Mouse (Mus musculus) kidney, adult 2 months (tissue): ENCODE data around the gene Noa1.

Experiments used
- CTCF ChIP-seq: fragments of 200-500 bp; conservative IDR thresholded peaks from 2 replicates; pipeline ENCODE4 v1.5.1; 2011; ENCODE audit warnings: low read depth, mild to moderate bottlenecking, control low read depth, low read length, moderate library complexity, mixed read lengths; ENCODE audit not compliant: insufficient read depth, insufficient read length
- POLR2A ChIP-seq: fragments of 200-500 bp; IDR thresholded peaks from one replicate; pipeline ENCODE4 v1.6.1; 2011; ENCODE audit warnings: low read depth, low read length, control low read depth

DNA sequence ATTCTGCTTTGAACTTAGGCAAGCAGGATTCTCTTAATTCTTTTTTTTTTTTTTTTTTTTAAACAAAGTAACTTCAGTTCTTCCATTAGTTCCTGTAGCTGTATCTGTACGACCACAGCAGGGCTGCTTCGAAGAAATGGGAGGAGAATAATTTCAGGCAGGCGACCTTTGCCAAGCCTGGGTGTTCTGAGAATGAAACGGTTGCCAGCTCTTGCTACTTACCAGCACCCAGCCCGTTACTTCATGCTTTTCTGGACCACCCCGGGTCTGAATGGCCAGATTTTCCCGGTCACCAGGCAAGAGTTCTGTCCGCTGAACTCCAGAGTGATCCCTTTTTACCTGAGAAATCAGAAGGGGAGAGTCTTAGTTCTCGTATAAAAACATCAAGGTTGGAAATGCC is 41.8 kb upstream of the Noa1 start:
- TF ChIP-seq POLR2A (no peak), CTCF (no peak)
